Mouse (Mus musculus) ES-Bruce4 (cell line): ENCODE data around the gene Shoc2.

ENCODE experiments used
- CTCF ChIP-seq: IDR thresholded peaks from one replicate; pipeline ENCODE4 v1.8.1; 2011; ENCODE audit warnings: low read depth, low read length
- POLR2A ChIP-seq: IDR thresholded peaks from one replicate; pipeline ENCODE4 v1.8.1; 2011; ENCODE audit warnings: low read length; ENCODE audit not compliant: insufficient read depth

DNA sequence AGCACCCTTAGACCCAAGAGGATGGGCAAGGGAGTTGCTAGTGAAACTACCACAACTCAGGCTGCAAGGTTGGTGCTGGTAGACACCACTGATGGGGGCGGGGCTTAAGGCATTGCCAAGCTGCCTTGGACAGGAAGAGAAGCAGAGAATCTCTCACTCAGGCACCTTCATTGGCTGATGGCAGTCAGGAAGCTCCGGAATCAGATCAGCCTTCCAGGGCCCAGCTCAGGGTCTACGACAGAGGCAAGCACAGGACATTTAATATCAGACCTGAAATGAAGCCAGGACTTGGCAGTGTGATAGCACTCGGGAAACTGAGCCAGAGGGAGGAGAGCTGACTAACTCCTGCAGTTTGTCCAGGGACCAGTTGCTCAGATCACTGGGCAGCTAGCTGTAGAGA lies 107.5 kb downstream of the Shoc2 start:
- TF ChIP-seq CTCF, result no peak
- TF ChIP-seq POLR2A, result no peak
